Mouse (Mus musculus) heart, adult 18-20 months (tissue): Measurements from ENCODE around the gene Noc4l. TPM values are rescaled to one million over a fixed set of nuclear protein-coding genes. Genes with fewer than 3 reads are reported as not detected.

Experiments used
- DNase-seq, 2 experiments: peaks; one replicate each; pipeline ENCODE4 v3.0.0; 2021 to 2022; ENCODE audit warnings: mixed read lengths in 1 of 2
- microRNA-seq, 2 experiments: library from miRNA; unstranded; fragments of <30 nt; microRNA quantifications; one replicate each; pipeline ENCODE4 v1.2.0; 2022
- total RNA-seq, 2 experiments: library from RNA; stranded (reverse); gene quantifications; 2 replicates each; pipeline ENCODE4 v1.2.3; 2021

Gene Noc4l
- total RNA-seq, 2 experiments from 2014 or later = 13.6 to 14.4 TPM

GRCm38 (mm10) chr5:110609425-110609824 is 43.8 kb downstream of the Noc4l start:
- no peak for DNase-seq

- no peak for DNase-seq
These were observed 44.3 kb downstream of the Noc4l start for GRCm38 (mm10) chr5:110608941-110609340.

GRCm38 (mm10) chr5:110608336-110608735 is 44.9 kb downstream of the Noc4l start:
- no peak for DNase-seq

GRCm38 (mm10) chr5:110607767-110608166 is 45.5 kb downstream of the Noc4l start:
- DNase-seq = peak in 1 of 2 experiments; percentile 14

- DNase-seq = no peak
These were observed 47.5 kb downstream of the Noc4l start for GRCm38 (mm10) chr5:110605531-110606221.

- DNase-seq = no peak
These were observed 48.9 kb downstream of the Noc4l start for GRCm38 (mm10) chr5:110604311-110604710.

- DNase-seq = peak; percentile 8 to 23
These were observed 50.1 kb downstream of the Noc4l start for GRCm38 (mm10) chr5:110603016-110603685.

Small RNAs within 50 kb of the gene (microRNA-seq; reads per million reads assigned to microRNA genes)
- gene Mir7026 = 0 reads per million in 2 experiments

Other genes starting within 250 kb of the Noc4l start
- gene Fbrsl1, start 204.9 kb downstream of the Noc4l start, total RNA-seq = 10 to 100 TPM; 44.9 to 50.1 TPM
- gene Galnt9, start 109.1 kb downstream of the Noc4l start, total RNA-seq = under 1 TPM in 1 of 2 experiments, not detected in 1; 0.13 TPM
- 10 to 100 TPM in 1 of 2 experiments, 1 to 10 TPM in 1; 9.4 to 10.3 TPM for gene Ddx51, start within 50 bp of the Noc4l start, total RNA-seq
- gene Ep400, start 117.3 kb upstream of the Noc4l start, total RNA-seq = 10 to 100 TPM; 30.0 to 33.5 TPM
- gene Pus1, start 127.2 kb upstream of the Noc4l start, total RNA-seq = 10 to 100 TPM; 23.2 to 23.8 TPM
- gene Ulk1, start 156.7 kb upstream of the Noc4l start, total RNA-seq = 10 to 100 TPM; 66.3 to 78.1 TPM
- gene Hscb, start 186.4 kb upstream of the Noc4l start, total RNA-seq = 10 to 100 TPM; 16.4 to 21.0 TPM
- gene Chek2, start 186.6 kb upstream of the Noc4l start, total RNA-seq = 1 to 10 TPM; 2.1 to 2.3 TPM
- 10 to 100 TPM; 12.4 to 13.0 TPM for gene Ttc28, start 226.4 kb upstream of the Noc4l start, total RNA-seq